Mouse (Mus musculus) E14TG2a.4 (cell line): Measurements from ENCODE around the gene Gabrb3.

Experiments used
- CTCF ChIP-seq: conservative IDR thresholded peaks from 2 replicates; pipeline ENCODE4 v1.5.1; 2014; ENCODE audit warnings: low read length
- NANOG ChIP-seq: IDR thresholded peaks from 2 replicates; pipeline ENCODE4 v1.6.1; 2014; ENCODE audit warnings: borderline replicate concordance, low read length, mixed read lengths
- POU5F1 ChIP-seq: IDR thresholded peaks from 2 replicates; pipeline ENCODE4 v1.6.1; 2014; ENCODE audit warnings: low read length, borderline replicate concordance

GRCm38 (mm10) chr7:57421044-57421443 is 1.6 kb downstream of the Gabrb3 start:
- no peak for TF ChIP-seq CTCF
- no peak for TF ChIP-seq POU5F1
- no peak for TF ChIP-seq NANOG
